Mouse (Mus musculus) lung, adult 2 months (tissue): ENCODE measurements at regions not wholly inside any gene's neighbourhood (a gene's known extent, or its start where the extent isn't known, plus 50 kb on each side); places are given as distances from the start of the nearest gene placed in this dataset.

ENCODE experiments used
- CTCF ChIP-seq: fragments of 200-500 bp; IDR thresholded peaks from 2 replicates; pipeline ENCODE4 v1.5.1; 2011; ENCODE audit warnings: mild to moderate bottlenecking, low read length, control low read depth; ENCODE audit not compliant: insufficient read depth
- POLR2A ChIP-seq: fragments of 200-500 bp; IDR thresholded peaks from 2 replicates; pipeline ENCODE4 v1.6.1; 2011; ENCODE audit warnings: low read depth, mild to moderate bottlenecking, control low read depth, low read length, borderline replicate concordance; ENCODE audit errors: extremely low read depth

- TF ChIP-seq CTCF (no peak), POLR2A (no peak)
Observed at GRCm38 (mm10) chr5:118476597-118476996, 83.9 kb upstream of the Med13l start.
